Mouse (Mus musculus) heart, postnatal 0 days (tissue): ENCODE data around the gene Ctcf.

Experiments used
- CTCF ChIP-seq: IDR thresholded peaks from 2 replicates; pipeline ENCODE4 v1.5.1; 2016; ENCODE audit warnings: antibody characterized with exemption, control low read depth, low read depth
- EP300 ChIP-seq: IDR thresholded peaks from 2 replicates; pipeline ENCODE4 v1.6.1; 2016; ENCODE audit warnings: antibody characterized with exemption, low read depth

DNA sequence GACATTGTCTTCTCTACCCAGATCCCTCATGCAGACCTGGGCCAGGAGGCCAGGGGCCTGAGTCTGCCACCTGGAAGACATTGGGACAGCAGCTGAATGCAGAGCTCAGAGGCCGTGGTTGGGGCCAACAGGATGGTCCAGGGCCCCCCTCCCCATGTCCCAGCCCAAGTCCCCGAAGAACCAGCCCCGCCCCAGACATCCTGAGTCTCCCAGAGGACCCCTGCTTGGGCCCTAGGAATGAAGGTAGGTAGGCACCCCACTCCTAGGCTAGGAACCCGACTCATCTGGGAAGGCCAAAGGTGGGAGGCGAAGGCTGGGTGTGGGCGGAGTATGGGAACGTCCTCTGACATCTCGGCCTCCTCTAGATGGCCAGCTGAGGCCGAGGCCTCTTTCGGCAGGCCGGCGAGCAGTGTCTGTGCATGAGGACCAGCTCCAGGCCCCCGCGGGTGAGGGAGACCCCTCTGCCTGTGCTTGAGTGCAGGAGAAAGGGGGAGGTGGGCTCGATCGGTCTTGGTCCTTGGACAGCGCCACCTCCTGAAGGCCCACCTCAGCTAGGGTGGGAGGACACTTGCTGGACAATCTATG is 60.9 kb downstream of the Ctcf start:
- TF ChIP-seq CTCF = no peak
- TF ChIP-seq EP300 = no peak
